Mouse (Mus musculus): ENCODE results near the gene Cdc5l. TPM values are rescaled to one million over a fixed set of nuclear protein-coding genes. Genes with fewer than 3 reads are reported as not detected.

Cdc5l gene
- 4.4 and 5.0 TPM in 2 replicates for polyA plus RNA-seq (2012)

DNA sequence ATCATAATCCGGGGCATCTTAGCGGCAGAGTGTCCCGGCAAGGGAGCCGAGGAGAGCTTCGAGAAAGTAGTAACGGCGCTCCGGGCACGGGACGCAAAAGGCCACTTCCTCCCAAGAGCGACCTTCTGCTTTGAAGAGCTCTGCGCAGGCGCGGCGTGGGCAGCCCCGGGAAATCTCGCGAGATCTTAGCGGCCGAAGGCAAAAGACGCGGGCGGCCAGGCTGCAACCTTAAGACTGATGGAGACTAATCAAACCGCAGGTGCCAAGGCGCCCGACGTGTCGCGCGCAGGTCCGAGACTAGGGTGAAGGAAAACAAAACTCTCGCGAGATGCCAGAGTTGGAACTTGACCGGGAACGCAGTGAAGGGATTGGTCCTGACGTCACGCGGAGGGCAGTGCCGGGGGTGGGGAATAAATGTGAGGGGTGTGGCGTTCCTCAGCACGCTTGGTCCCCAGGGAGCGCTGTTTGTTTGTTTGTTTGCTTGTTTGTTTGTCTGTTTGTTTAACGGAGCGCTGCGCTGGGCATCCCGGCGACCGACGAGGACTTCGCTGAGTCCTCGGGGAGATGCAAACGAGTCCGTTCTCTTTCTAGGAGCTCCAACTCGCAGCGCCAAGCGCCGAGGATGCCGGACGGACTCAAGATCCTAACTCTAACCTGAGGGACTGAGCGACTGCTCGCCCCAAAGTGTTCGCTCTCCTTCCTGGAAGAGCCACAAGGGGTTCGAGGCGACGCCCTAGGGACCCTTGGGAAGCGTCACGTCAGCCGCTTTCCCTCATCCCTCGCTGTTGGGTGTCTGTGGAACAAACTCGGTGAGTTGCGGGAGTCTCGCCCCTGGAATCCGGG is at the start of gene Cdc5l:
Cdc5l (minus strand) TSS at position 319 of the 843 bp plus-strand sequence.
- TF ChIP-seq GATA1 (IDR thresholded peaks at IDR 0.05; ENCODE audit: low read length): no peak

DNA sequence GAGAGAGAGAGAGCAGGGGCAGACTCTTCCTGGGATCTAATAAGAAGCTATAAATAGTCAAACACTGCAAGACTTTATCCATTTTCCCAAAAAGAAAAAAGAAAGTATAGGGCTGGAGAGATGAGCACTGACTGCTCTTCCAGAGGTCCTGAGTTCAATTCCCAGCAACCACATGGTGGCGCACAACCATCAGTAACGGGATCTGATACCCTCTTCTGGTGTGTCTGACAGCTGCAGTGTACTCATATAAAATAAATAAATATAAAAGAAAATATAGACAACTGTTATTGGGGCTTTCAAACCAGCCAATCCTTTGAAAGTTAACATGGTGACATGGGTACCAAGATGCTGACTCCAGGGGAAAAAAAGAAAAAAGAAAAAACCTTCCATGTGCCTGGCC is 46.9 kb upstream of the Cdc5l start:
- no peak for TF ChIP-seq GATA1 (IDR thresholded peaks at IDR 0.05; ENCODE audit: low read length)

DNA sequence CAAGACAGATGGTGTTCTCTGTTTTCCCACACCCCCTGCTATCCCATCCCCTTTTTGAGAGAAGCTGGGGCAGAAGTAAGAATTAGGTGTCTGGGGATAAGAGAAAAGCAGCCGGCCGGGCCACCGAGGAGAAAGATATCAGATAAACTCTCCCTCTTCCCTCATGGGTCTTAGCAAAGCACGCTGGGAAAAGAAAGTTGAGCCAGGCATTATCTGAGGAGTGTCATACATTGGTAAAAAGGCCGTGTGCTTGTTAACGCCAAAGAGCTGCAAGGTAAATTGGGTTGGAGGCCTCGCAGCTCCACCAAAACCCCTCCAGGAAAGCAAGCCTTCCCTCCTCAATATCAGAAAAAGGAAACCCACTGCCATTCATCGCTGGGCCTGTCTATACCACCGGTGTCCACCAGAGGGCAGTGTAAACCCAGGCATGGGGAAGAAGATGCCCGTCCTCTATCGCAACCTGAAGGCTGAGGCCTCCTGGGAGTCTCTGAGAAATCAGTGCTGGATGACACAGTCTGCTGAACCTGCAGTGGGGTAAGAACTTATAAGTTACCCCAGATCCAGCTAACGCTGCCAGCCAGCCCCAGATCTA is 44.8 kb upstream of the Cdc5l start:
- no peak for TF ChIP-seq GATA1 (IDR thresholded peaks at IDR 0.05; ENCODE audit: low read length)

DNA sequence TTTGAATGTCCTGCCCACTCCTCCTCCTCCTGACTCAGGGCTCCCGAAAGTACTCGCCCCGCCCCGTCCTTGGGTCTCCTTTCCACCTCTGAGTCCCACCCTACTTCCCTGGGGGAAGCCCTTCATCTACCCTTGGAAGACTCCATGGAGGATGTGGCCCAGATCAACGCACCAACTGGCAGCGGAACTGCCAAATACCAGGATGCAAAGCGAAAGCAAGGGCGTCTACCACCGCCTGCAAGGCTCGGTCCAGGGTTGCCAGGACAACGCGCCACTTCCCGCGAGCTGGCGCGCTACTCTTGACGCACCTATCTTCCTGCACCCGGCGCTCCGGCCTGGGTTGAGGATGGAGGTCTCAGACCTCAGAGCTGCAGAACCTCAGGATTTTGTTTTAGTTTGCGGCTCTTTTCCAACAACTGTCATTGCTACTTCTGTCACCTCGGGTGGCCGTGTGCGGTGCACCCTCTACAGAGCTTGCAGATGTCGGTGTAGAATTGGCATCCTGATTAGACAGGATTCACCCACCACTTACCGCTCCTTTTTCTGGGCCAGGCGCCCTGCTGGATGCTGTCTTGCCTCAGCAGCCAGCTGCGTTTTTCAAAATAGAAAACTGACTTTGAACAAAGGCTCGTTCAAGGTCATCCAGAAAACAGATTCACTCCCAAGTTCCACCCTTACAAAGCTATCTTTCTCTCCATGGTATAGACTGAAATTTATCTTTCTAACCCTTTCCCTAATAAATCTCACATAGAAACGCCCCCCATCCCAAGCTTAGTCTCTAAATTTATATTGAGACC is 41.3 kb upstream of the Cdc5l start, which contains the start of gene Spats1:
Spats1 (minus strand) TSS at position 747 of the 797 bp plus-strand sequence.
- TF ChIP-seq GATA1 (IDR thresholded peaks at IDR 0.05; ENCODE audit: low read length): no peak

DNA sequence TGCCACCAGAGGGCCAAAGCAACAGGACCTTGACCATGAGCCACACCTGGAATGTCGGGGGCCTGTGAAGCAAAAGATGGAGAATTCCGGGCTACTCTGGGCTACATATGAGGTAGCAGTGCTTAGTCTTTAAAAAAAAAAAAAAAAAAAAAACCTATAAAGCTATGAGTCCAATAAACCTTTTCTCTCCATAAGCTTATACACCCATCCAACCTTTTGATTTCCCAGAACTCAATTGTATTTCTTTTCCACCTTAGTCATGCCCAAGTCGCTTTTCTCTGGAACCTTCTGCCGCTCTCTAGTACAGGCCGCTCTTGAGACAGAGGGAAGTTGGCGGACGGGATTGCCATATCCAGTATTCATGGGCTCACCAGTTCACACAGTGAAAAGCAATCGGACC is 40.6 kb upstream of the Cdc5l start:
- no peak for TF ChIP-seq GATA1 (IDR thresholded peaks at IDR 0.05; ENCODE audit: low read length)

DNA sequence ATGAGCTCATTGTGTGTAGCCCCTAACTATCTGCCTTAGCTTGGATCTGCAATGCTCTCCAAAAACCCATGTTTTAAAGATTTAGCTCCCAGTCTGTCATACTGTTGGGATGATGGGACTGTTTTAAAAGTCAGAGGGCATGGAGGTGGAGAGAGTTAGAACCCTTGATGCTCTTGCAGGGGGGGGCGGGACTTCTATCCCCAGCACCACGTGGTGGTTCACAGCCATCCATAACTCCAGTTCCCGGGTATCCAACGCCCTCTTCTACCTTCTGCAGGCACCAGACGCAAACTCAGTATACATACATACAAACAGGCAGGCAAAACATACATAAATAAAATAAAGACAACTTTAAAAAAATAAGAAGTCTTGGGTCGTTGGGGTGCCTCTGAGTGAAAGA is 40.1 kb upstream of the Cdc5l start:
- no peak for TF ChIP-seq GATA1 (IDR thresholded peaks at IDR 0.05; ENCODE audit: low read length)

DNA sequence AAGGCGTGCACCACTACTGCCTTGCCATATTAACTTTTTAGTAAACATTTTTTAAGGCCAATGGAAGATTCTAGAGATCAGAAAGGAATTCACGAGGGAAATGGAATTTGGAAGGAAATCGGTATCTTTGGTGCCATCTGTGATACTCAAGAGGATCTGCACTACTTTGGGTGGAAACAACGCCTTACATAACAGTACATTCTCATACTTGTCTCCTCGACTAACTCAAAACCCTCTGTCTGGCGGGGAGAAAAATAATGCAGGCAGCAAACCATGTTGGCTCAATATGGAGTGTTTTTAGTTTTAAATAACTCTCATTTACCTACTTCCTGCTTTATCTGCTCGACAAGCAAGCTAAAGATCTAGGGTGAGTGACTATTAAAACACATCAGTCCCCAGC is 37.2 kb upstream of the Cdc5l start:
- TF ChIP-seq GATA1 (IDR thresholded peaks at IDR 0.05; ENCODE audit: low read length): no peak

DNA sequence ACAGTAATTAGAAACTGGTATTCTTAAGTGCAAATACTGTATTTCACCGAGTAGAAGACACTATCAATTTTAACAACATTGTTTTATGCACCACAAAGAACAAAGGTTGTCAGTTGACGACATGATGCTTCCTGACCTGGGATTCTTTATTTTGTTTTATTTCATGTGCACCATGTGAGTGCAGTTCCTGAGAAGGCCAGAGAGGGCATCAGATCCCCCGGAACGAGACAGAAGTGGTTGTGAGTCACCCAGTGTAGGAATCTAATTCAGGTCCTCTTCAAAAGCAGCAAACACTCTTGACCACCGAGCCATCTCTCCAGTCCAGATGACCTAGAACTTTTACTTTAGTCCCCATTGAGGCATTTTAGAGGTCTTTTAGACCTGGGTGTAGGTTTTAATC is 34.8 kb upstream of the Cdc5l start:
- no peak for TF ChIP-seq GATA1 (IDR thresholded peaks at IDR 0.05; ENCODE audit: low read length)

DNA sequence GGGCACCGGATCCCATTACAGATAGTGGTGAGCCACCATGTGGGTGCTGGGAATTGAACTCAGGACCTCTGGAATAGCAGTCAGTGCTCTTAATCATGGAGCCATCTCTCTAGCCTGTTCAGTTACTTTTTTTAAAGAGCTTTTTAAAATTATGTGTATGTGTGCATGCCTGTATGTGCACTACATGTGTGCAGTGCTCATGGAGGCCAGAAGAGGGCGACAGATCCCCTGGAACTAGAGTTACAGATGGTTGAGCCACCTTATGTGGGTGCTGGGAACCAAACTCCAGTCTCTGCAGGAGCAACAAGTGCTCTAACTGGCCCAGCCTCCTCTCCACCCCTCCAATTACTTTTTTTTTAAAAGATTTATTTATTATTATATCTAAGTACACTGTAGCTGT is 33.2 kb upstream of the Cdc5l start:
- TF ChIP-seq GATA1 (IDR thresholded peaks at IDR 0.05; ENCODE audit: low read length): no peak

DNA sequence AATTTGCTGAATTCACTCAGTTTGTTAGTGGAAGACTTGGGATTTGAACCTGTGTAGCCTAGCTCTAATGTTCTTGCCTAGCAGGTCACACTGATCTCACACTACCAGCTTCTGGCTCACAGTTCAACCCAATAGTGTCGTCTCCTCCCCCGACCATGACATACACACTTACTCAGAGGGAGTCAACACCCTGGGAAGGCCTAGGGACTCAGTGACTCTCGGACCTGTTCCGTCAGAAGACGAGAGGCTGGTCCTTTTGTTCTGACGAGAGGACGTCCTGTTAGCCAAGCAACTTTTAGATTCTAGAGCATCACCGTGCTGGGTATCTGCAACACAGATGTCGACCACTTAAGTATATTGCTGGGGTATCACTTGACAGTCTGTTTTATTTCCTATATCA is 30.7 kb upstream of the Cdc5l start:
- TF ChIP-seq GATA1 (IDR thresholded peaks at IDR 0.05; ENCODE audit: low read length): no peak

DNA sequence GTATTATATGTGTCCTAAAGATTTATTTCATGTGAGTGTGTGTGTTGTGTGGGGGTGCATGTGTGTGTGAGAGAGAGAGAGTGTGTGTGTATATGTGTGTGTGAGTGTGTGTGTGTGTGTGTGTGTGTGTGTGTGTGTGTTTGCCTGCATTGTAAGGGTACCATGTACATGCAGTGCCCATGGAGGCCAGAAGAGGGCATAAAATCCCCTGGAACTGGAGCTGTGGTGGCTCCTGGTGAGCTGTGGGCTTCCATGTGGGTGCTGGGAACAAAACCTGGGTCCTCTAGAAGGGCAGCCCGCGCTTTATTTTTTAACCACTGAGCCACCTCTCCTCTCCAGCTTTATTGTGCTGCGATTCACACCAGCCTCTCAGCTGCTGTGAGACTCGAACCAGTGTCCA is 29.0 kb upstream of the Cdc5l start:
- no peak for TF ChIP-seq GATA1 (IDR thresholded peaks at IDR 0.05; ENCODE audit: low read length)

DNA sequence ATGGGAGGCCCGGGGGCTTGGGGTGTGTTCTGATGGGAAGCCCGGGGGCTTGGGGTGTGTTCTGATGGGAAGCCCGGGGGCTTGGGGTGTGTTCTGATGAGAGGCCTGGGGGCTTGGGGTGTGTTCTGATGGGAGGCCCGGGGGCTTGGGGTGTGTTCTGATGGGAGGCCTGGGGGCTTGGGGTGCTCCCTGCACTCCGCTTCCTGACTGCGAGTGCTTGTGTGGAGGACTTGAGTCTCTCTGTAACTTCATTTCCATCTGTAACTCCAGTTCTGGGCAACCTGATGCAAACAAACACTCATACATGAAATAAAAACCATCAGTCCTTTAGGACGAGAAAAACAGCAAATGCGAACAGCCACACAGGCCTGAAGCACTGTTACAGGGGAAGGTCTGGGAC is 25.5 kb upstream of the Cdc5l start:
- TF ChIP-seq GATA1 (IDR thresholded peaks at IDR 0.05; ENCODE audit: low read length): no peak

DNA sequence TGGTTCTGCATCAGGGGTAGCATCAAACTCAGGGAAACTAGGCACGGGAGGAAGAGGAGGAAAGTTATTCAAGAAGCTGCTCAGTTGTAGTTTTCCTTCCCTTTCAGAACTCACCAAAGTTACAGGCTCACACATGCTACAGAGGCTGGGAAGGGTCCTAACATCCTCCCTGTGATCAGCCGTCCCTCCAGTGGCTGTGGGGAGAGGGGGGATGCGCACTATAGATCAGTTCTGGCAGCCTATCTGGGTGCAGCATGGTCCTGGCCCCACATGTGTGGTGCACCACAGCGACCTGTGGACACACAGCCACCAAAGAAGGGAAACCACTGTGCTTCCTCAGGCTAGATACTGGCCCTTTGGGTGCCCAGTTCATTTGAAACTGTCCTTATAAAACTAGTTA is 25.0 kb upstream of the Cdc5l start:
- TF ChIP-seq GATA1 (IDR thresholded peaks at IDR 0.05; ENCODE audit: low read length): no peak

DNA sequence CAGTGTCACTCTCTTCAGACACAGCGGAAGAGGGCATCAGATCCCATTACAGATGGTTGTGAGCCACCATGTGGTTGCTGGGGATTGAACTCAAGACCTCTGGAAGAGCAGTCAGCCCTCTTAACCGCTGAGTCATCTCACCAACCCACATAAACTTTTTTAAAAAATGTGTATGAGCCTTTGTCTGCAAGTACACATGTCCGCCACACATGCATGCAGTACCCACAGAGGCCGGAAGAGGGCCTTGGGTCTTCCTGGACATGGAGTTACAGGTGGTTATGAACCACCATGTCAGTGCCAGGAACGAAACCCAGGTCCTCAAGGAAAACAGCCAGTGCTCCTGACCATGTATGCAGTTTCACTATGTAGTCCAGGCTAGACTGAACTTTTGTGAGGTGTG is 23.9 kb upstream of the Cdc5l start:
- TF ChIP-seq GATA1 (IDR thresholded peaks at IDR 0.05; ENCODE audit: low read length): no peak

DNA sequence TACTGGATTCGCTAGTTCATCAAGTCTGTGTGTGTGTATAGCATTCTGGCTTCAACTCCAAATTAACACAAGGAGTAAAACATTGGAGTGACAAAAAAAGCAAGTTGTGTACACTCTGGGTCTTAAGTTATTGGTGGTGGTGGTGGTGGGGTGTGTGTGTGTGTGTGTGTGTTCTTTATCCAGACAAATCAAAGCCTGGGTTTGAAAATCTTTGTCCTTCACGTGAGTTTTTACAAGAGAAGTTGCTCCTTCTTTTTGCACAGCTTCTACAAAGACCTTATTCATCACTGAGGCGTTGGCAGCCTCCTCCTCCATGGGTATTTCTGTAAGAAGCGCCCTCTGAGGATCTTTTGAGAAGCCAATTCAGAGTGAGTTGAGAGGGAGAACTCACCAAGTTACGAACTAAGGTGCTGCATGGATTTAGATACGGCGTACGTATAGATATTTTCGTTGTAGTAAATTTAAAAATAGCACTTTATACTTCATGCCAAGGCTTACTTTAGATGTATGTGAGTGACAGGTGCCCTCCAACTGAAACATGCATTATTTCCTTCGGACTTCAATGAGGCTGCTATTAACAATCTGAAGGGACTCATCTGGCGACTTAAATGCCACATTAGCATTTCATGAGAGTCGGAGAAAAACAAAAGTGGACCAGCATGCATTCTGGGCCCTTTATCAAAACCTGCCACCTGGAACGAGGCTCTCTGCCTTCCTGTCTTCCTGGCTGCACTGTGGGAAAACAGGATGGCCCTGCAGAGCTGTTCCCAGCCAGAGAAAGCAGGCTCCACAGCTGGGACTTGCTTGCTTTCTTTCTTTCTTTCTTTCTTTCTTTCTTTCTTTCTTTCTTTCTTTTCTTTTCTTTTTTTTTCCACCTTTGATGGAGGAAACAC is 23.0 kb upstream of the Cdc5l start:
- no peak for TF ChIP-seq GATA1 (IDR thresholded peaks at IDR 0.05; ENCODE audit: low read length)

All from G1E-ER4 (cell line).